Mouse (Mus musculus) adrenal gland (tissue): ENCODE measurements around the gene Ccdc146.
"Not testable (repeated sequence)": the region's sequence is repeated elsewhere in the genome, so short reads cannot be mapped to it uniquely, and the experiment has no call there.

ENCODE experiments used
- intact Hi-C: fragments of 180-260 bp; cut with DNase I; formaldehyde crosslinking; loops from one replicate; pipeline ENCODE4 v1.15.1; 2025

The Ccdc146 gene

DNA sequence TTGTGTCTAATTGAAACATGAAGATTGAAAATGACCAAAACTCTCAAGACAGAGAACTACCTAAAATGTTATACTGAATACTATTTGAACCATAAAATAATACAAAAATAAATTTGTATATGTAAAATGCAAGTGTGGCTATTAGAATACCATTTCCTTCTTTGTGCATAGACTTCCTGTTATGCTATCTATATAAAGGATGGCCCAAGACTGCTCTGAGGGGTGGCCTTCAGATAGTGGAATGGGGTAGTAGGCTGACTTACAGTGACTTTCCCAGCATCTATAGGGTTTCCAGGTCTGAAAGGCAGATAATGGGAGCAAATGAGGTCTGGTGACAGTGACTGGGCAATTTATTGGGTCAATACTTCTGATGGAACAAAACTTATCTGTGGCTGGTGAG, 37.1 kb downstream of the Ccdc146 start:
- intact Hi-C loops: no loop called here

DNA sequence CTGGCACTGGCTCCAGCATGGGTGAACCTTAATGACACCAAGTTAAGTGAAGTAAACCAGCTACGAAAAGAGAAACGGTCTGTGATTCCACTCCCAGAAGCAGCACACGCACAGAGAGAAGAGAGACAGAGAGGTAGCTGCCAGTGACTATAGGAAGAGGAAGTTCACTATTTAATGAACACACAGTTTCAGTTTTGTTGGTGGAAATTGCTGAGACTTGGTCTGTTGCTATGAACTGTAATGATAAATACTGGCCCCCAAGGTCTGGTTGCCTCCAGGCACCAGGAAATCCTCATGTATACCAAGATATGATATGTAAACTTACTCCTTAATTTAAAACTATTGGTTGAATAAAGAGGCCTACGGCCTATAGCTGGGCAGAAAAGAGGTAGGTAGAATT, 38.0 kb downstream of the Ccdc146 start:
- intact Hi-C loops: no loop called here

DNA sequence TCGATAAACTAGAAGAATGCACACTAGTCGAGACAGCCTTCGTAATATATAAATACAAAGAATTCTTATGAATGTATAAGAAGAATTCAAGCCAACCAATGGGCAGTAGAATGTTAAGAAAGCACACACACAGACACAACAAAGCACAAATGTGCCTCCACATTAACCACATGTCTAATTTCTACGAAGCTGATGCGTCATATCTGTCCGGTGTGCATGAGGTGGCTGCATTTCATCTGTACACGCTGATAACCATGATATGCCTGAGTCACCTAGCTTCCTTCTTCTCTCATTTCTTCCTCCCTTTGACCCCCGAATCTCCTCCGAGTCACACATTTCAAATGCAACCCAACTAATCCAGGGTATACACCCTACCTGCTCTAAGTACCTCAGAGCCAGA, 39.5 kb downstream of the Ccdc146 start:
- intact Hi-C loops: no loop called here

DNA sequence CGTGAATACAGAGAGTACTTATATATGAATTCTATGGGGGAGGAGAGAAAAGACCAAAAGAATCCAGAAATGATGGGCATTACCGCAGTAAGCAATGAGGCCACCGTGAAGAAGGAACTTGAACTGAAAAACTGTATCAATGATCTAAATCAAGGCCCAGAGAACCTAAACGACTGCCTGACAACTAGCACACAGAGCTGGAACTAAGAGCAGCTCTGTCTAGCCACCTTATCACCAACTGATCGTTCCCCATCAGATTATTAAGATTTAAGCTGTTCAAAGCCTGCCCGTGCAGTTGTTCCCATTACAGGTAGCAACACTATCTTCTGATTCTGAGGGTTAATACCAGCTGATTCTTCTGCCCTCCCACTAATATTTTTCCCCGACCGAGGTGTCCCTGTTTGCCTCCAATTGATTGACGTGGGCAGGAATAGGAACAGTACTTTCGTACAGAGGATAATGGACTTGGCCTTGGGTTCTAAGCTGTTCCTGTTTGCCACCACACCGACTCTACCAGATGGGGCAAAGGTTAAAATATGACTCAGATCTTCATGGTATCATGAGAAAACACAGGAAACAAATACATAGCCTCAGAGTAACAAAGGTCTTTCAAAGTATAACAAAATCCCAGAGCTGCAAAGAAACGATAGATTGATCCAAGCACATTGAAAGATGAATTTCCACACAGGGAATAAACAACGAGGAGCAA, 40.1 kb downstream of the Ccdc146 start:
- intact Hi-C loops: no loop called here

DNA sequence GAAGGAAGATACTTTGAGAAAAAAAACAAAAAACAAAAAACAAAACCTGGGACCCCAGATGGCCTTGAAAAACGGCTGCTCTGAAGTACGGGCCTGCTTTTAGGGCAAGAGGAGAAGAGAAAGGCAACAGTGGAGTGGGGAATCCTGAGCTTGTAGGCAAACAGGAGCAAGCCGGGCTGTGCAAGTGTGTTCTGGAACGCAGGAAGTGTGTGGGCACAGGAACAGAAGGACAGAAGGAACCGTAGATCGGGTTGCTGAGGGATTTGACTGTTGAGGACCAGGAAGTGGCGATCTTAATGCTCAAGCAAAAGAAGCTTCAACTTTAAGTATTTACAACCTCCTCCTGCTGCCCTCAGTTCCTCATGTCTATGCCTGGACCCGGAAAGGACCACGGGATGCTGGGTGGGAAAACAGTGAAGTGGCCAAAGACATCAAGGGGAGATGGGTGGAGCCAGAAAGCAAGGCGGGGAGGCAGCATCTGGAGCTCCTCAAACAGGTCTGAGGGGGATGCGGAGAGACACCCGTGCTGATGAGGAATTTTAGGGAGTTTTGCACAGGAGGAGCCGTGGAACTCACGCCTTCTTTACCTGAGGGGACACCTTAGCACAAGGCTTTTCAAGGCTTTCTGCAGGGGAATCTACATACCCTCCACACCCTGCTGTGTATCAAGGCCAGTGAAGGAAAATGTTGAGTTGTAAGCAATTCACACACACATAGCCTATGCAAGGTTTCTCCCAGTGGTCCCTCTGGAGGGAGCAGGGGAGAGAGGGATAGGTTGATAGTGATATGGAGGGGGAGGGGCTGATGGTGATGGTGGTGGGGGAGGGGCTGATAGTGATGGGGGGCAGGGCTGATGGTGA, 40.9 kb downstream of the Ccdc146 start:
- intact Hi-C loops: no loop called here

DNA sequence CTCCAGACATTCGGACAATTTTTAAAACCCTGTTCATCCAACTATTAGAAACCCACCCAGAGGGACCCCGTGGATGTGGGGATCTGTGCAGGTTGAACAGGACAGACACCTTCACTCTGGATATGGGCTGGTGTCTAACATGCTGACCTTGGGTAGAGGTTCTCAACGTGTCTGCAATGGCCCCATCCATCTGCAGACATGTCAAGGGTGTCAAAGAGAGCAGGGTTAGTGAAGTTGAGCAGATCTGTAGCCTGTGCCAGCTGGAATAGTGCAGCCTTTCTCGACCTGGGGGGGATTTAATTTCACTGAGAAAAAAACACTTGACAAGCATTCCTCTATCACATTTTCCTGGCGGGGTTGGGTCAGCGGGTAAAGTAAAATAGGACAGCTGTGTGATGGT, 41.8 kb downstream of the Ccdc146 start:
- intact Hi-C loops: no loop called here

DNA sequence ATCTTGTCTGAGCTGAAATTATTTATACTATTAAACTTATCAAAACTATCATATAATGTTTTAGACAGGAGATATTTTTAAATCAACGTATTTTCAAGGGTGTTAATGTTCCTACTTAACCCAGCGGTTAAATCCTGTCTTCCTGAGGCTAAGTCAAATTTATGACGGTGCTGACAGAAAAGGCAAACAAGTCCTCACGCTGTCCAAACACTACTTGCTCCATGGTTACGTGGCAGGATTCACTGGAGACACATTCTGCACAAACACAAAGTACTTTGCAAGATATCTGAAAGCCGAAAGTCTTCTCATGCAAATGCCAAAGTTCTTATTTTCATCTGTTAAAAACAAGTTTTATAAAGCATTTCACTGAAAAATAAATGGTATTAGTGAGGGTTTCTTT, 42.5 kb downstream of the Ccdc146 start:
- intact Hi-C loops: no loop called here

DNA sequence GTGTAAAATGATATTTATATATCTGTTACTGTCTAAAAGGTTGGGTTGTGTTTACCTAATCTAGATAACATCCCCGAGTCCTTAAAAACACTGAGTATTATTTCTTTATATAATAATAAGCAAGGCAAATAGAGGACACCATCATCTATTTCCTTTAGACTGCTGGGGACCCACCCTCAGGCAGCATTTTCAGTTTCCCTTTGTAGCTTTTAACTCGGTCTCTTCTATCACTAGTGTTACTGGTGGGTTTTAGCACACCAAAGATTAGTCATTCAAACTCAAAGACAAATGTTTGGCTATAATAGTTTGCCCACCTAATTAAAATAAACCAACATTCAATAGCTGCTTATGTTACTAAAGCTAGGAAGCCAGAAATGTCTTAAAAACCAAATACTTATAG, 46.1 kb downstream of the Ccdc146 start:
- intact Hi-C loops: no loop called here

DNA sequence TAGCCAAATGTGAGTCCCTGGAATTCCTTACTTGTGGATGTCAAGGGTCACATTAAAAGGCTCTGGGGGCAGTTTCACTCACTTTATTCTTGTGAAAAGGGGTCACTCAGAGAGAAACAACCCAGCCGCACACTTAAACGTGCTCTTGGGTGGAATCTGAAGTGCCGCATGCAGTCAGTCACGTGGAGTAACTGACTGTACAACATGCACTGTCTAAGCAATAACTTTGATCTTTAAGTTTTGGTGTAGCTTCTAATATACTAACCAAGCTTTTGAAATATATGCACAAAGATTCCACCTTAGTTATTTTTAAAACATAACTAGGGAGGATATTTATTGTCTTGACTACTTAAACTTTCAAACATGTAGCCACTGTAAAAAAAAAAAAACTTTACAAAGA, 47.5 kb downstream of the Ccdc146 start:
- intact Hi-C loops: no loop called here

DNA sequence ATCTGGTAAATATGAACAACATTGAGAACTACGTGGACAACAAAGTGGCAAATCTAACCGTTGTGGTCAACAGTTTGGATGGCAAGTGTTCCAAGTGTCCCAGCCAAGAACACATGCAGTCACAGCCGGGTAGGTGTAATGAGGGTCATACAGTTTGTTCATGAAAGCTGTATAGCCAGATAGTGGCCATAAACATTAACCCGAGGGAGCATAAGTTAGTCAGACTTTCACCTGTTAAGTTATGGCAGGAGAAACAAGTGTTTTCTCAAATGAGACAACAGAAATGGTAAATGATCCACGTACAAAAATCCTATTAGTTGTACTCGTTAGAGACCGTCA, 51.3 kb downstream of the Ccdc146 start:
- intact Hi-C loops: no loop called here

DNA sequence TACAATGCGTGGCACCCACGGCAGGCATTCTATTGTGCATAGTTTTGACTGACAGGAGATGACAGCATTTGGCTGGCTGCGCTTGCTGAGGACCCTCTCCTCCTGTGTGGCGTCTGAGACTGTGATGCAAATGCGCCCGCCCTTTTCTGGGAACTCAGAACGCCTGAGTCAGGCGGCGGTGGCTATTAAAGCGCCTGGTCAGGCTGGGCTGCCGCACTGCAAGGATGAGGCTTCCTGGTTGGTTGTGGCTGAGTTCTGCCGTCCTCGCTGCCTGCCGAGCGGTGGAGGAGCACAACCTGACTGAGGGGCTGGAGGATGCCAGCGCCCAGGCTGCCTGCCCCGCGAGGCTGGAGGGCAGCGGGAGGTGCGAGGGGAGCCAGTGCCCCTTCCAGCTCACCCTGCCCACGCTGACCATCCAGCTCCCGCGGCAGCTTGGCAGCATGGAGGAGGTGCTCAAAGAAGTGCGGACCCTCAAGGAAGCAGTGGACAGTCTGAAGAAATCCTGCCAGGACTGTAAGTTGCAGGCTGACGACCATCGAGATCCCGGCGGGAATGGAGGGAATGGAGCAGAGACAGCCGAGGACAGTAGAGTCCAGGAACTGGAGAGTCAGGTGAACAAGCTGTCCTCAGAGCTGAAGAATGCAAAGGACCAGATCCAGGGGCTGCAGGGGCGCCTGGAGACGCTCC, 51.8 kb downstream of the Ccdc146 start, which contains the start of gene Fgl2:
Fgl2 (plus strand) TSS at position 150 of the 687 bp plus-strand sequence.
- intact Hi-C loops: no loop called here

DNA sequence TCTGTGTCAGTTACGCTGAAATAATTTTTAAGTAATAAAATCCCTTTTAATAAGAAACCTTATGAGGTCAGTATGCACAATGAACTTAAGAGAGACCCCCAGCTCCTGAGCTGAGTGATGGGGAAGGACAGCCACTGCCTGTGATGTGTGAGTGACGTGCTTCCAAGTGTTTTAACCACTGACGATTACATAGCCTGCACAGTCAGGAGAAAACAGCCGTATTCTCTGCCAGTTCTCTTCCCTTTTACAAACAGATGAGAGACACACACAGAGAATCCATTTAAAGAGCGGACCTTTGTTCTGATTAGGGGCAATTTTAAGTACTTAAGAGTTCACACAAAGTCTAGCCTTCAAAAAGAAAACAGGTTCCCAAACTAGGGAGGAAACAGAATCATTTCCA, 52.6 kb downstream of the Ccdc146 start:
- intact Hi-C loops: no loop called here

DNA sequence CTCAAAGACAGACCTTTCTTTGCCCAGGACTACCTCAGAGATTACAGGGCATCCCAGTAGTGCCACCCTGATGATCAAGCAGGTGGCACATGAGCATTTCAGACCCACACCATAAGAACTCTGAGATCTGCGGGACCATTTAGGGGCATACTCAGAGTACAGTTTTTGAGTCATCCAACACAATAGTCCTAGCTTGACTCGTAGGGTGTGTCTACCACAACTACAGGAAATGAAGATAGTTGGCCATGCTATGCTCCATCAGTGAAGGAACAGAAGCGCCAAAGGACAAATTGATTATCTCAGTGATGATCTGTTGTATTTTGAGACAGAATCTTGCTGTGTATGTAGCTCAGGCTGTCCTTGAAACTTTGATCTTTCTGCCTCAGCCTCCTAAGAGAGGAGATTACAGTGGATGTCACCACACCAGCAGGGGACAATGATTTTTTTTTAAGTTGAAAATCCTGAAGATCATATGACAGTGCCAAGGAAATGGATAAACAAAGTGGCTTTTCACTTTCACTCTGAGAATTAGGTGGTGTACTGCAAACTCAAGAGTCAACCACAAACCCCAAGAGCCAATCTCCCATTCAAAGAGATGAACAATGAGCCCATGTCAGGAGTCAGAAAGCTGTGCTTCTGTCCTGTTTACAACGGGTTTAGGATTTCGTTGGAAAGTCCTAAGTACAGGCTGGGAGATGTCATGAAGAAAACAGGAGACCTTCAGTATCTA, 54.1 kb downstream of the Ccdc146 start:
- intact Hi-C loops: no loop called here

DNA sequence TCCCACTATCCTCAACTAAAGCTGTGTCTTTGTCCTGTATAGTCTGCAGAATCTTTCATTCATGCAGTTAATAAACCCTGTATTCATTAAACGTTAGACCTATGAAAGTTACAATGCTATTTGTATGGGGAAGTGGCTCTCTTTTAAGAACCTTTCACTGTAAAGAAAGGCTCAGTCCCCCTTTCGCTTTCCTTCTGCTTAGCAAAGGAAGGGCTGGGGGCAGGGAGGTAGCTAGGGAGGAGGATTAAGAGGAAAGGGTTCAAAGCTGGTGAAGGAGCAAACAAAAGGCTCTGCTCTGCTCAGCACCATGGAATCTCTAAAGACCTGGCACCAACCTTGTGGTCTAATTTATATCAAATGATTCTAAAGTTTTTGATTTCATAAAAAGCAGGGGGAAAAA, 57.0 kb downstream of the Ccdc146 start:
- intact Hi-C loops: no loop called here

DNA sequence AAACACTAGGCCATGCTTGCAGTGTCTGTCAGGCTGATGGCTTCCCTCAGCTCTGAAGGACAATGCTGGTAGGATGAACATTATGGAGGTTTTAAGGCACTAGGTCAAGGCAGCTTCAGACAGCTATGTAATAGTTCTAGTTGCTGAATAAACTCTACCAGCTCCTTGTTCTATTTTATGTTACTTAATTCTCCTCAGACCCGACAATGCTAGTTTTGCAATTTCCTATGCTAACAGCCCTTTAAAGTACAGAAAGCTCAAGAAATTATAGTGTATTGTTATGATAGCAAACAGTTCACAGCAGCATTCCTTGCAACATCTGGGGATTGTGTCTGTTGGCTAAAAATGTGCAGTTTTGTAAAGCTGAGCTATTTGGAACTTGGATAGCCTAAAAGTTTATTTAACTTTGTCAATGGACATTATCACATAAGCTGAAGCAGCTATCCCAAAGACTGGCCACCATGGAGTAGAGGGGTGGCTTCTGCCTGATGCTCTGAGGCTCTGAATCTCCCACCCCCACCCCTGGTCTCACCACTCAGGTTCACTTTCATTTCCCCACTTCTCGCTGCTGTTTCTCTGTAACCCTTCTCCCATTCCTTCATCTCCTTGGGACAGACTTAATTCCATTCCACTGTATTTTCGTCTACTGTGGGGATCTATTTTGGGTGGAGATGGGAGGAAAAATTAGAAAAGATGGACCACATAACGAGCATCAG, 58.0 kb downstream of the Ccdc146 start:
- intact Hi-C loops: no loop called here

DNA sequence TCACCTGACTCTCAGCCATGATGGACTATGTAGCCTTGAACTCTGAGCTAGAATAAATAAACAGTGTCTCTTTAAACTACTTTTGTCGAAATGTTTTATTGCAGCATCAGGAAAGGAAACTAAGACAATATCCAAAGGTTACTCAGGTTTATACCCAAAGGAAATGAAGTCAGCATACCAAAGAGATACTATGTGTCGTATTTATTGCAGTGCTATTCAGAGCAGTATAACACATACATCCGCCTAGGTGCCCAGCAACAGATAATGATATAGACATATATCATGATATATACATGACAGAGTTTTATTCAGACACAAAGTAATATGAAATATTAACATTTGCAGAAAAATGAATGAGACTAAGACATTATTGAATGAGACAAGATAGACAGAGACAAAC, 61.1 kb downstream of the Ccdc146 start:
- intact Hi-C loops: no loop called here

DNA sequence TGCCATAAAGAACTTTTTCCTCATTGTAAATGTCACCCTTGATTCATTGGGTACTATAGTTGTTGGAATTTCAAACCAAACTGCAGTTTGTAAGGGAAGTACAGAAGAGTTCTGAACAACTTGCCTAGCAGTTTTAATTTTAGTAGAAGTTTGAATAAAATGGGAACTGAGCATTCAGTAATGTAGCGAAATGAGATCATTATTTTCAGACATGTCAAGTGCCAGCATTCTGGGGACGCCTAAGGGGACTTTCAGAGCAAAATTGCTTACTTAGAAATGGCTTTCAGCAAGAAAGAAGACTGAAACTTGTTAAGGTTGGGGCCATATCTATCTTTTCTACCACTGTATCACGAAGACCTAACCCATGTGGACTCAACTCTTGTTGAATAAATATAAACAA, 65.8 kb downstream of the Ccdc146 start:
- intact Hi-C loops: no loop called here

DNA sequence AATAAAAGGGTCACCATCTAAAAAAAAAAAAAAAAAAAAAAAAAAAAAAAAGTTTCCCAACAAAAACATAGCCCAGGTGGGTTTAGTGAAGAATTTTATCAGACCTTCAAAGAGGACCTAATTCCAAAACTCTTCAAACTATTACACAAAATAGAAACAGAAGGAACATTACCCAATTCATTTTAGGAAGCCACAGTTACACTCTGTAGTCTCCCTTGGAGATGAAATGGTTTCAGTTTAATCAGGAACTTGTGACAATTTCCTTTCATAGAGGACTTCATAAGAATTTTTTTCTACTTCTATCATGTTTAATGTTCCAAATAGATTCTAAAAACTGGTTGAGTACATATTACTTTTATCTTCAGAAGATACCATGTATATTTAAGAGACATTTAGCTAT, 72.8 kb downstream of the Ccdc146 start:
- intact Hi-C loops: no loop called here

DNA sequence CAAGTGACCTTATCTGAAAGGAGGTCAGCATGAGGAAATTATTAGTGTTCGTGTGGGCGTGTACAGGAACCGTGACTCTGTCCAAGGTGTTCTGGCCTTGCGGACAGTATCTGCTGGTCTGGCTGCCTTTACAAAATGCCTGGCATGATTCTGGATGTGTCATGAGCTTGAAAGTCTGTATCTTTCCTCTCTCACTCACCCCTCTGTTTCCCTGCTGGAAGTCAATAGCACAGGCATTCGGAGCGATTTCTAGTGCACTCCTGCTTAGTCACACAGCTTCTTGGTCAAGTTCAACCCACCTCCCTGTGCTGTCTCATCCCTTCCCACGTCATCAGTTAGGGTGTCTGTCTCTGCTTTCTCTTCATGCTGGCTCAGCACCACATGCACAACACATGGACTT, 76.1 kb downstream of the Ccdc146 start:
- intact Hi-C loops: no loop called here

DNA sequence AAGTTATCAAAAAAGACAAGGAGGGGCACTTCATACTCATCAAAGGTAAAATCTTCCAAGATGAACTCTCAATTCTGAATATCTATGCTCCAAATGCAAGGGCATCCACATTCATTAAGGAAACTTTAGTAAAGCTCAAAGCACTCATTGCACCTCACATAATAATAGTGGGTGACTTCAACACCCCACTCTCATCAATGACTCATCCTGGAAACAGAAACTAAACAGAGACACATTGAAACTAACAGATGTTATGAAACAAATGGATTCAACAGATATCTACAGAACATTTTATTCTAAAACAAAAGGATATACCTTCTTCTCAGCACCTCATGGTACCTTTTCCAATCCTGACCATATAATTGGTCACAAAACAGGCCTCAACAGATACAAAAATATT, 82.2 kb downstream of the Ccdc146 start:
- intact Hi-C loops: not testable (repeated sequence)

DNA sequence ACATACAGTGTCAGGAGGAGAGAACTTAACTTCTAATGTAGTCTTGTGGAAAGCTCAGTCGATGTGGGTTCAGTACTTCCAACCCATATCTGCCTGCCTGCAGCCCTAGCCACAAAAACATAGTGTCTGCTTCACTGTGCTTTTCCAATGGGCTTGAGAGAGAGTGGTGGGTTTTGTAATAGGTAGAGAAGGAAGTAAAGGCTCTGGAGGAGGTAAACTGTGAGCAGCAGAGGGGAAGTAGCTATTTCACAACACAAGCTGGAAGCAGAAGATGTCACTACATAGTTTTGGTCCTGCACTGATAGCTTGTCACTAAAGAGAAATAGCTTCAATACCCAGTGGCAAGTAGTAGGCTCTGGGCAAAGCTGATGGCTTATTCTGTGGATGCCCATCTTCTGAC, 92.4 kb downstream of the Ccdc146 start:
- intact Hi-C loops: no loop called here
